In the genomic region with DNA sequence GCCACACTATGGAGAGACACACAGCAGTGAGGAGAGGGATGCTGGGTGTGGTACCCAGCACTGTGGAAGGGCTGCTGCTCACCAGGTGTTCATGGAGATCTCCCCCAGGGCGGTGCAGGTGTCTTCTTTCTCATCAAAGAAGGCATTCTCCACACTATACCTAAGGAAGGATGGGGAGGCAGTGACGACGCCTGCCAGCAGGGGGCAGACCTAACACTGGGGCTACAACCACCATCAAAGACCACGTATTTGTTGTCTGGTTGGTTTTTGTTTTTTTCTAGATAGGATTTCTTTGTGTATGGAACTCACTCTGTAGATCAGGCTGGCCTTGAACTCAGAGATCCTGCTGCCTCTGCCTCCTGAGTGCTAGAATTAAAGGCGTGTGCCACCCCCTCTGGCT, we compare ENCODE assay signal across 9 mouse cellular contexts. TPM values are rescaled to one million over a fixed set of nuclear protein-coding genes. Genes with fewer than 3 reads are reported as not detected.
DNase-seq lines count a peak whose midpoint lies in the region; TF ChIP-seq lines count a peak whose summit lies in the region.
"Had no signal": no experiment of that assay in that cellular context is flagged by ENCODE, and none has a peak within 500 bp of the region (broad histone marks: within the 10 kb centered on the region; RNA-seq: fewer than 3 reads in every experiment).

No protein-coding gene starts in this region.

- H3K4me3 ChIP-seq in left cerebral cortex, adult 2 months: no peak overlapping the region
- H3K4me3 ChIP-seq: heart, embryonic 13.5 days had no signal

- no peak overlapping the region for H3K27ac ChIP-seq in left cerebral cortex, adult 2 months
- H3K27ac ChIP-seq: heart, embryonic 13.5 days had no signal

- intact Hi-C loops in left cerebral cortex, adult 2 months (cut with DNase I): no loop called here
- intact Hi-C loops in left cerebral cortex, postnatal 36 days (cut with DNase I): no loop called here
- intact Hi-C loops in heart, postnatal 36 days (cut with DNase I): loop anchor here (1.0 to 10.0 kb wide), 2 partner anchors 114 to 265 kb away; no protein-coding TSS in a partner anchor

- peak; percentile 24 to 43 for DNase-seq in cerebellum, adult 18-20 months
- no peak for DNase-seq in cerebellum, adult 11-12 months
- peak in 1 of 2 experiments; percentile 33 for DNase-seq in left cerebral cortex, adult 2 months (ENCODE audit: extremely low spot score in 1 of 2, low spot score in 2 of 2)
- DNase-seq in left cerebral cortex, postnatal 36 days (ENCODE audit: low spot score in 2 of 2): no peak
- peak; percentile 74 for DNase-seq in adrenal gland, postnatal 14 days
- DNase-seq in heart, postnatal 36 days: peak; percentile 55 to 77
- DNase-seq in lung, postnatal 36 days: peak; percentile 76
- DNase-seq in thymus, postnatal 10 days (ENCODE audit: low spot score in 2 of 2): peak; percentile 65 to 87

- TF ChIP-seq CTCF in left cerebral cortex, adult 2 months (IDR thresholded peaks at IDR 0.05): peak; percentile 79

RNA-seq across cellular contexts. Expression of gene Ipo4, which starts 6.4 kb away (rescaled TPM):
- 100 to 1,000 TPM; 118 to 130 TPM for total RNA-seq in left cerebral cortex, adult 2 months (2021)
- 100 to 1,000 TPM; 112 to 122 TPM for total RNA-seq in left cerebral cortex, postnatal 36 days (2021)
- 78.2 and 105 TPM in 2 replicates for total RNA-seq in adrenal gland, postnatal 14 days (2021)
- 10 to 100 TPM; 54.1 to 62.7 TPM for total RNA-seq in heart, postnatal 36 days (2021)

RNA-seq across cellular contexts. Expression of gene Gm49378, which starts 8.4 kb away (rescaled TPM):
- total RNA-seq in left cerebral cortex, adult 2 months (2021): 1 to 10 TPM; 3.5 to 6.1 TPM
- total RNA-seq in left cerebral cortex, postnatal 36 days (2021): 1 to 10 TPM in 1 of 2 experiments, under 1 TPM in 1; 0.84 to 4.9 TPM
- 2.4 and 3.9 TPM in 2 replicates for total RNA-seq in adrenal gland, postnatal 14 days (2021)
- 1 to 10 TPM; 3.0 to 3.7 TPM for total RNA-seq in heart, postnatal 36 days (2021)

RNA-seq across cellular contexts. Expression of gene Rec8, which starts 11.5 kb away (rescaled TPM):
- total RNA-seq in left cerebral cortex, adult 2 months (2021): 1 to 10 TPM; 2.7 to 2.8 TPM
- total RNA-seq in left cerebral cortex, postnatal 36 days (2021): 1 to 10 TPM; 1.6 to 4.4 TPM
- total RNA-seq in adrenal gland, postnatal 14 days (2021): 4.4 and 6.9 TPM in 2 replicates
- under 1 TPM; 0.11 to 0.19 TPM for total RNA-seq in heart, postnatal 36 days (2021)

RNA-seq across cellular contexts. Expression of gene Tm9sf1, which starts 14.3 kb away (rescaled TPM):
- total RNA-seq in left cerebral cortex, adult 2 months (2021): 10 to 100 TPM; 37.8 to 41.0 TPM
- 10 to 100 TPM; 39.0 to 41.9 TPM for total RNA-seq in left cerebral cortex, postnatal 36 days (2021)
- 68.4 and 78.5 TPM in 2 replicates for total RNA-seq in adrenal gland, postnatal 14 days (2021)
- total RNA-seq in heart, postnatal 36 days (2021): 10 to 100 TPM; 38.3 to 42.1 TPM

RNA-seq across cellular contexts. Expression of gene Tssk4, which starts 20.7 kb away (rescaled TPM):
- 1 to 10 TPM in 1 of 2 experiments, under 1 TPM in 1; 0.91 to 1.2 TPM for total RNA-seq in left cerebral cortex, adult 2 months (2021)
- 1 to 10 TPM in 1 of 2 experiments, under 1 TPM in 1; 0.49 to 1.6 TPM for total RNA-seq in left cerebral cortex, postnatal 36 days (2021)
- 1.9 and 3.1 TPM in 2 replicates for total RNA-seq in adrenal gland, postnatal 14 days (2021)
- under 1 TPM; 0.51 to 0.61 TPM for total RNA-seq in heart, postnatal 36 days (2021)

Comparison
In these comparisons a context has a peak if more than half of its experiments do, and no peak if none do; other contexts are left out.
1. DNase-seq: peak in cerebellum, adult 18-20 months (2 of 2), adrenal gland, postnatal 14 days (single experiment), heart, postnatal 36 days (2 of 2), lung, postnatal 36 days (single experiment) and thymus, postnatal 10 days (2 of 2); none in cerebellum, adult 11-12 months (single experiment) and left cerebral cortex, postnatal 36 days (0 of 2).